8 mouse cellular contexts compared by ENCODE assay signal in the genomic region with DNA sequence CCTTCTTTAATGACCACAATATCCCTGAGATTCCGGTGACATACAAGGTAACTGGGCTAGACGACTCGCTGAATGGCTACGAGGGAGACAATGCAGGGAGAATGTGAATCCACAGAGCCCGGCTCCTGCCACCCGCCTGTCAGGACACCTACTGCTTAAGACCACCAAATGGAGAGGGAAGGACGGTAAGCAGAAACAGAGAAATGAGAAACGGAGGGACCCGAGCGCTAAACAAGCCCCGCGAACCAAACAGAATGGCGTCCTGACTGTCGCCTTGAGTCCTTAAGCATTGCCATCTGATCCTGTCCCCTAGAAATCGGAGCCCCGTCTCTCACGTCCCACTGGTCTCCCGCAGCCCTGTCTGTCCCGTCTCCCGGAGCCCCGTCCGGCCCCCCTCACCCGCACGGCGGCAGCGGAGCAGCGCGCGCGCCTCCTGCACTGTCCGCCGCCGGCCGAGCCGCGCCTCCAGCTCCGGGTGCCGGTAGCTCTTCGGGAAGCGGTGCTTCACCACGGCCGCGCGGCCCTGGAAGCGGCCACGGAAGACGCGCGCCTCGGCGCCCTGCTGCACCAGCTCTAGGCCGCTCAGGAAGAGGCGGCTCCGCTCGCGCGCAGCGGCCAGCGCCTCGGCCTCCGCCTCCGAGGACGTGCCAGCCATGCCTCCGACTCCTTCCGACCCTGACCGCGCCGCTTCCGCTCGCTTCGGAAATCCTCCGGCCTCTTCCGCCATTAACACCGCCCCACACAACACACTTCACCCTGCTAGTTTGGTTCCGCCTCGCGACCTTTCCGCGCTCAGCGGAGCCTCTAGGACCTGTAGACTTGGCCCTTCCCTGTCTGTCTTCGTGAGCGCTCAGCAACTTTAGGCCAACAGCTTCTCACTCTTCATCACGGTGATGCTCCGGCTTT. TPM values are rescaled to one million over a fixed set of nuclear protein-coding genes. Genes with fewer than 3 reads are reported as not detected.
DNase-seq lines count a peak whose midpoint lies in the region; ATAC-seq lines count a peak whose summit lies in the region.

Gene Trp53rka, minus strand, starts transcription at position 677 of the 906 bp plus-strand sequence.

- no peaks in the 10 kb centered on the region for H3K27me3 ChIP-seq in hindbrain, embryonic 12.5 days

- H3K9me3 ChIP-seq in hindbrain, embryonic 12.5 days (replicated peaks) = no peaks in the 10 kb centered on the region

- peak within 1 kb of the TSS; percentile 82 for H3K4me2 ChIP-seq in hindbrain, embryonic 12.5 days (replicated peaks)

- DNase-seq in R1 (ENCODE audit: low read depth, low spot score) = peak; percentile 85
- DNase-seq in cerebellum, postnatal 14 days = peak; percentile 87 to 89
- DNase-seq in frontal cortex, postnatal 14 days (ENCODE audit: low spot score in 2 of 2) = peak; percentile 69 to 72
- DNase-seq in layer of hippocampus, postnatal 25 days (ENCODE audit: extremely low spot score in 1 of 2, low spot score in 1 of 2) = peak; percentile 75 to 76
- peak; percentile 86 for DNase-seq in lung, postnatal 25 days (ENCODE audit: low spot score)
- DNase-seq in retina, adult 2 months (ENCODE audit: low read depth, low spot score) = peak; percentile 66
- DNase-seq in thymus, postnatal 25 days = peak; percentile 79

- H3K27ac ChIP-seq in hindbrain, embryonic 12.5 days = peak within 1 kb of the TSS; percentile 90

- 1% methylated on average over 71 of the region's 84 CpGs for WGBS in hindbrain, embryonic 12.5 days

- H3K4me1 ChIP-seq in hindbrain, embryonic 12.5 days = peaks cover 20% of the 10 kb centered on the region

- H3K4me3 ChIP-seq in hindbrain, embryonic 12.5 days = peak within 1 kb of the TSS; percentile 79

- H3K9ac ChIP-seq in hindbrain, embryonic 12.5 days = peak within 1 kb of the TSS; percentile 78

- peaks cover 28% of the 10 kb centered on the region for H3K36me3 ChIP-seq in hindbrain, embryonic 12.5 days

- peak; percentile 84 for ATAC-seq in hindbrain, embryonic 12.5 days (ENCODE audit: low FRiP score)

RNA-seq across cellular contexts. Expression of gene Trp53rka, which starts in this region (rescaled TPM):
- polyA plus RNA-seq in hindbrain, embryonic 12.5 days (2016; fragmentation: Nextera tagmentation; extraction: Ambion mirVana) = 51.3 and 52.3 TPM in 2 replicates
- total RNA-seq in layer of hippocampus, postnatal 25 days (2021) = 10 to 100 TPM; 18.3 to 19.6 TPM

Comparison
In these comparisons a context has a peak if more than half of its experiments do, and no peak if none do; other contexts are left out.
1. Peak in every context shown above with its lines: DNase-seq, ATAC-seq, H3K4me3 ChIP-seq and H3K27ac ChIP-seq.